Mouse (Mus musculus) limb, embryonic 11.5 days (tissue): Measurements from ENCODE around the gene Alcam. TPM values are rescaled to one million over a fixed set of nuclear protein-coding genes. Genes with fewer than 3 reads are reported as not detected.

Experiments
- ATAC-seq: fragments of 200-750 bp; cut with Nextera tagmentation; 2 replicates; pipeline ENCODE4 v1.8.0; 2017; ENCODE audit warnings: low read depth; ENCODE audit not compliant: insufficient number of reproducible peaks, low FRiP score, low TSS enrichment
- DNase-seq: peaks from one replicate; pipeline ENCODE4 v3.0.0-alpha.2; 2015; ENCODE audit warnings: low spot score
- H3K27ac ChIP-seq: fragments of 300-500 bp; sonication (generic); replicated peaks from 2 replicates; pipeline ENCODE4 v1.5.1; 2014; ENCODE audit warnings: low read depth, mild to moderate bottlenecking, low read length
- H3K27me3 ChIP-seq: fragments of 300-500 bp; sonication (generic); 2 replicates; pipeline ENCODE4 v1.6.1; 2014; ENCODE audit warnings: mild to moderate bottlenecking, low read length, mixed read lengths; ENCODE audit not compliant: control insufficient read depth, insufficient read depth
- H3K36me3 ChIP-seq: fragments of 300-500 bp; sonication (generic); 2 replicates; pipeline ENCODE4 v1.6.1; 2014; ENCODE audit warnings: mild to moderate bottlenecking, low read length, moderate library complexity, mixed read lengths; ENCODE audit not compliant: control insufficient read depth, insufficient read depth
- H3K4me1 ChIP-seq: fragments of 300-500 bp; sonication (generic); 2 replicates; pipeline ENCODE4 v1.6.1; 2014; ENCODE audit warnings: low read length, mixed read lengths; ENCODE audit not compliant: control insufficient read depth, insufficient read depth
- H3K4me2 ChIP-seq: fragments of 300-500 bp; sonication (generic); 2 replicates; pipeline ENCODE4 v1.6.1; 2014; ENCODE audit warnings: low read depth, mild to moderate bottlenecking, moderate library complexity; ENCODE audit not compliant: severe bottlenecking
- H3K4me3 ChIP-seq: fragments of 300-500 bp; sonication (generic); 2 replicates; pipeline ENCODE4 v1.5.1; 2014; ENCODE audit warnings: low read depth, low read length
- H3K9ac ChIP-seq: fragments of 300-500 bp; sonication (generic); 2 replicates; pipeline ENCODE4 v1.6.1; 2014; ENCODE audit warnings: mild to moderate bottlenecking, low read length
- H3K9me3 ChIP-seq: fragments of 300-500 bp; sonication (generic); 2 replicates; pipeline ENCODE4 v1.6.1; 2016; ENCODE audit warnings: low read length; ENCODE audit not compliant: control insufficient read depth
- WGBS: fragments of 180-500 bp; shearing (Covaris S2); extraction: QIAGEN DNeasy Blood & Tissue Kit; methylation state at CpG from one replicate; pipeline ENCODE4 v1.1.7; 2014; 5-methylcytosine and 5-hydroxymethylcytosine counted together
- polyA plus RNA-seq: library from polyadenylated mRNA; unstranded; fragments of >200 nt; fragmentation: Nextera tagmentation; extraction: Ambion mirVana; gene quantifications from 2 replicates; pipeline ENCODE4 v1.2.1, GENCODE M21; 2014

Alcam gene
- polyA plus RNA-seq, 1 experiment from 2014 or later, result 15.1 TPM

DNA sequence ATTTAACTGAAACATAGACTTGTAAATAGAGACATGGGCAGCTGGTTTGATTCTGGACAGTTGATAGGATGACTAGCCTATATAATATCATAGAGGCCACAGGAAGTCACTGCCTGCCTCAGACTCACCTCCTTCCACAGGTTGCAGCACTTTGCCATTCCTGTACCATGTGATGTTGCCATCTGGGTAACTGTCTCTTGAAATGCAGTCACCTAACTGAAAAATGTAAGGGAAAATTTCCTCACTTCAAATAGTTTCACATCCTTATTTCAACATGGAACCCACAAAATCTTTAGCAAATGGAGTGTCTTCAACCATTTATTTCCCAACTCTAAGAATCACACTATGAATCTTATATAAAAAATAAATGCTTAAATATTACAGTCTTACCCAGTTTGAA is 158.3 kb downstream of the Alcam start:
- Histone ChIP-seq H3K27me3 (no peaks in the 10 kb centered on the region), H3K4me3 (no peak overlapping the region), H3K27ac (no peak overlapping the region), H3K9ac (no peak overlapping the region), H3K4me2 (no peak overlapping the region), H3K9me3 (no peaks in the 10 kb centered on the region), H3K36me3 (no peaks in the 10 kb centered on the region), H3K4me1 (no peaks in the 10 kb centered on the region)
- DNase-seq (no peak), ATAC-seq (no peak)

DNA sequence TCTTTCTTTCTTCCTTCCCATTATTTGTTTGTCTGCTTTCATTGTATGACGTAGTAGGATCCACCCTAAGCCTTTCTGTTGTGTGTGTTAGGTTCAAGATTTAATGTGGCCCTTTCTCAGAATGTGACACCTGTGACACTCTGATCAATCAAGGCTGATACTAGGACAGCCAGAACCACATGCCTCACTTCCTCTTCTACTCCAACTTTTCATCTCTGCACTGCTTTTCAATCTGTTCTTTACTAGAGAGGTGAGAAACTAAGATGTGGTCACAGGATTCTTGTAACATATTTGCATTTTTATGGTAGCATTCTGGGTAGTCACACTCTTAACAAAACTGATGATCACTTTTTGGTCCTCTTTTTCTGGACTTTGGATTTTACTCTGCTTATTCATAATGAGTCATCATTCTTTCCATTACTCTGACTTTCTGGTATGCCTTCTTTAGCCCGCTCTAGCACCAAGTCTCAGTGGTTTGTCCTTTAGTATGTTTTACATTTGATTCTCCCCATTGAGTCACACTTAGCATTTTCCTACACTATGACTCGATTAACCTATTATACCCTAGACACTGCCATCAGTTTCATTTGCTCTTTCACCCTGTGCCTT is 161.3 kb downstream of the Alcam start:
- Histone ChIP-seq H3K27ac (no peak overlapping the region), H3K9me3 (no peaks in the 10 kb centered on the region), H3K27me3 (no peaks in the 10 kb centered on the region), H3K9ac (no peak overlapping the region), H3K4me1 (no peaks in the 10 kb centered on the region), H3K4me2 (no peak overlapping the region), H3K36me3 (no peaks in the 10 kb centered on the region), H3K4me3 (no peak overlapping the region)
- DNase-seq (no peak), ATAC-seq (no peak)
- 92% methylated on average over 3 of the region's 3 CpGs for WGBS

DNA sequence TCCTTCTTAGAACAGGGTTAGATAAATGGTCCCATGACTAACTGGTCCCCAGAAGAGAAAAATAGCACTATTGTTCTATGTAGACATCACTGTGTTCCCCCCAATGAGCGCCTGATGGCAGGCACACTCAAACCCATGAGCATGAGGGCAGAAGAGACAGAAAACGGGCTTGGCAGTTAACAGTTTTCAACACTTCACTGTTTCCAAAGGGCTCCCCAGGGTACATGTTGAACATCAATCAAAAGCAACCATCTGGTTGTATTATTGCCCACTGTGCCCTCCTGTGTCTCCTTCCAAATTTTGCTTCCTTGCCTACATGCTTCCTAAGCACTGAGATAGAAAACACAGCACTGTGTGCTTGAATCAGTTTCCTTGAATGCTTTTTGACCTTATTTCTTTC is 173.7 kb downstream of the Alcam start:
- Histone ChIP-seq H3K4me2 (no peak overlapping the region), H3K9me3 (no peaks in the 10 kb centered on the region), H3K36me3 (no peaks in the 10 kb centered on the region), H3K27ac (no peak overlapping the region), H3K4me1 (no peaks in the 10 kb centered on the region), H3K27me3 (no peaks in the 10 kb centered on the region), H3K4me3 (no peak overlapping the region), H3K9ac (no peak overlapping the region)
- ATAC-seq, result no peak
- DNase-seq, result no peak
- WGBS, result 74% methylated on average over 2 of the region's 2 CpGs

DNA sequence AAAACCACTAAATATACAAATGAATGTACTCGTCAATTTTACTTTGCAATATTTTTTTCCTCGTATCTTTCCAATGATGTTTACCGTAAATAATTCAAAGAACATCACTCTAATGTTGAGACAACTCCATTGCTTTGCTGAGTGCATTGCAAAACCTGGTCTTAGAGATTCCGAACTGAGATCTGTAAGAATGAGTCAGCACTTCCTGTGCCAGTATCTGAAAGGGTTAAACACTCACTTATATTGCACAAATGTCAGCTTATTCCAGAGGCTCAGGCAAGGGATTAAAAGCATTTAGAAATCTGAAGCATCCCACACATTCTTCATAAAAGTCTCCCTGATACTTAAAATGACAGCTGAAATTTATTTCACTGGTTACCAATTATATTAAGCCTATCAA is 188.8 kb downstream of the Alcam start:
- no peaks in the 10 kb centered on the region for H3K27me3 ChIP-seq
- H3K9me3 ChIP-seq, result no peaks in the 10 kb centered on the region
- H3K4me2 ChIP-seq, result no peak overlapping the region
- no peak overlapping the region for H3K4me3 ChIP-seq
- no peaks in the 10 kb centered on the region for H3K4me1 ChIP-seq
- no peaks in the 10 kb centered on the region for H3K36me3 ChIP-seq
- WGBS, result 89% methylated on average over 4 of the region's 4 CpGs
- no peak for ATAC-seq
- DNase-seq, result no peak
- no peak overlapping the region for H3K9ac ChIP-seq
- no peak overlapping the region for H3K27ac ChIP-seq

DNA sequence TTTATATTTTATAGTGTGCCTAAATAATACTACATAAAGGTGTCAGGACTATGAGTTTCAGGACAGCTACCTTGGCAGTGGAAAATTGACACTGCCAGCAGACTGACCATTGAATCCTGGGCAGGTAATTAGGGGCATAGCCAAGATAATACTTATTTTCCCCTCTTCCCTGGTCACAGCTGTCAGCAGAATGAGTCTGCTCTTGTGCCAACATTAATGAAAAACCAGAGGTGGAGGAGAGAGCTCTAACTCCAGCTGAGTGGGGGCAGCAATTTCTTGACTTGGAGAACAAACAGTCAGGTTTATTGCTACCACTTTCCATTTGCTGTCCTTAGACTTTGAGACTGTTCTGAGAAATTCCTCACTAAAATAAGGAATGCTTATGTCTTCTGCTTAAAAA is 190.1 kb downstream of the Alcam start:
- Histone ChIP-seq H3K9ac (no peak overlapping the region), H3K27me3 (no peaks in the 10 kb centered on the region)
- no peak for ATAC-seq

DNA sequence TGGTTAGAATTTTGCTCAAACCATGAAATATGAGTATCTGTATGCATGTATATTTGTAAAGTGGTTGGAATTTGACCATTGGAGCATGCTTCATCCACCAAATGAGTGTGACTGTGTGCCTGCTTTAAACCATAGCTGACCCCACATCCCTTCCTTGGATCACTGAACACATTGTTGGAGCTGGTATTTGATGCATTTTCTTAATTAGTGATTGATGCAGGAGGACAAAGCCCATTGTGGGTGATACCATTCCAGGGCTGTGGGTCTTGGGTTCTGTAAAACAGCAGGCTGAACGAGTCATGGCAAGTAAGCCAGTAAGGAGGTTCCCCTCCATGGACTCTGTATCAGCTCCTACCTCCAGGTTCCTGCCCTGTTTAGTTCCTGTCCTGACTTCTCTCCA is 191.3 kb downstream of the Alcam start:
- no peaks in the 10 kb centered on the region for H3K36me3 ChIP-seq
- no peak overlapping the region for H3K4me3 ChIP-seq
- DNase-seq (no peak), ATAC-seq (no peak)
- no peaks in the 10 kb centered on the region for H3K27me3 ChIP-seq
- no peak overlapping the region for H3K9ac ChIP-seq
- no peak overlapping the region for H3K4me2 ChIP-seq
- H3K4me1 ChIP-seq, result no peaks in the 10 kb centered on the region
- 92% methylated on average over 1 of the region's 1 CpGs for WGBS
- no peak overlapping the region for H3K27ac ChIP-seq
- H3K9me3 ChIP-seq, result no peaks in the 10 kb centered on the region

More for the DNA sequence above, 190.1 kb downstream of the Alcam start:
- Histone ChIP-seq H3K4me3 (no peak overlapping the region), H3K4me2 (no peak overlapping the region), H3K36me3 (no peaks in the 10 kb centered on the region), H3K9me3 (no peaks in the 10 kb centered on the region), H3K27ac (no peak overlapping the region), H3K4me1 (no peaks in the 10 kb centered on the region)
- no peak for DNase-seq

DNA sequence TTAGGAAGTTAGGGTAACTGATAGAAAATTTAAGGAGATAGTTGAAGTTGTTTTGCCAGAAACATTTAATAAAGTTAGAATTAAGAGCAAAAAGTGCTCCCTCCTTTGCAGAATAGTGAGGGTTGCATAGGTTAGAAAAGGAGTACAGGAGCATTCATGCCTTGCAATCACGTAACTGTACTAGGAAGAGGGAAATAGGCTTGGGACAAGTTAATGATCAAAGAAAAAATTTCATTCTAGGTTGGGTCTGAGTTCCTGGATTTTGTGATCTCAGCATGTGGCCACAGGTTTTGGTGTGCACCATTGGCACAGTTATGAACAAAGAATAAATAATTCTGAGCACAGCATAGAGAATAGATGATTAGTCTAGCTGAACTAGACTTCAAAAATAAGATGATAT is 192.1 kb downstream of the Alcam start:
- DNase-seq (no peak), ATAC-seq (no peak)
- 86% methylated on average over 1 of the region's 1 CpGs for WGBS
- Histone ChIP-seq H3K36me3 (no peaks in the 10 kb centered on the region), H3K9ac (no peak overlapping the region), H3K4me2 (no peak overlapping the region), H3K4me3 (no peak overlapping the region), H3K27me3 (no peaks in the 10 kb centered on the region), H3K27ac (no peak overlapping the region), H3K4me1 (no peaks in the 10 kb centered on the region), H3K9me3 (no peaks in the 10 kb centered on the region)

DNA sequence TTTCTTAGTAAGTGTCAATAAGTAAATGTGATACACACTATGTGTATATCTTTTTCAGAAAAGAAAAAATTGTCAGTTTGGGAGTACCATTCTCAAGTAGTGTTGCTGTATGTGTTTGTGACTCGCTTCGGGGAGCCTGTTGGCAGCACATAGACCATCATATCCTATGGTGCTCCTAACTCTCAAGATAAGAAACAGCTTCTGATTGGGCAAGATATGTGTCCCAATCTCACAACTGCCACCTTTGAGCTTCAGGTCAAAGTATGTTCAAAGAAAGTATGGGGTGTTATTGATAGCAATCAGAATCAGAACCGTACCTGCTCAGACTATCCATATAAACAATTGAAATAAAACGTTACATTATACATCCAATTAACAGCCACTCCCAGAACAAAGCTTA is 202.9 kb downstream of the Alcam start:
- no peak for ATAC-seq
- 89% methylated on average over 4 of the region's 4 CpGs for WGBS

DNA sequence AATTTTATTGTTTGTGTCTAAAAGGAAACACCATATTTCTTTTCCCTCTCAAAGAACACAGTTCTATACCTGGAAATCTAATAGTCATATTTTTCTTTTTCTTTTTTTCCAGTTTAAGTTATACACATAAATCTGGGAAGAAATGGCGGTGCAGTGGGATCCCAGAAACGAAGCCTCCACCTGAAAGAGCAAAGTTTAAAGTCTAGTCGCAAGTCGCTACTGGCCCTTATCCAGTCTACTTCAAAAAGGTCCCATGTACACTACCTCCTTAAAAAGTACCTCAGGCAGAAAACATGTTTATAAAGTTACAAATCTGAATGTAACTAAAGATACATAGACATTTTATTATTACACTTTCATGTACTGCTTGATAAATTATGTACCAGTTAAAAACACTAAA is 203.7 kb downstream of the Alcam start:
- ATAC-seq (no peak), DNase-seq (no peak)
- Histone ChIP-seq H3K9ac (no peak overlapping the region), H3K9me3 (no peaks in the 10 kb centered on the region), H3K4me2 (no peak overlapping the region), H3K4me1 (no peaks in the 10 kb centered on the region), H3K27me3 (no peaks in the 10 kb centered on the region), H3K4me3 (no peak overlapping the region), H3K36me3 (no peaks in the 10 kb centered on the region), H3K27ac (no peak overlapping the region)
- WGBS, result 86% methylated on average over 4 of the region's 4 CpGs

More for the DNA sequence above, 202.9 kb downstream of the Alcam start:
- Histone ChIP-seq H3K9me3 (no peaks in the 10 kb centered on the region), H3K36me3 (no peaks in the 10 kb centered on the region), H3K4me3 (no peak overlapping the region), H3K4me1 (no peaks in the 10 kb centered on the region), H3K9ac (no peak overlapping the region), H3K27ac (no peak overlapping the region), H3K4me2 (no peak overlapping the region), H3K27me3 (no peaks in the 10 kb centered on the region)
- DNase-seq, result no peak
